Mouse (Mus musculus): ENCODE results near the gene Pcdh10. TPM values are rescaled to one million over a fixed set of nuclear protein-coding genes. Genes with fewer than 3 reads are reported as not detected.
A peak's percentile ranks its signal among the peaks of the same experiment; 100 is the strongest.

The Pcdh10 gene
- polyA plus RNA-seq, 1 experiment, result not detected

- Histone ChIP-seq H3K9me3 (replicated peaks; ENCODE audit: control insufficient read depth, insufficient read depth, low read length, poor library complexity, severe bottlenecking) (no peaks in the 10 kb centered on the region), H3K4me3 (ENCODE audit: low read depth, low read length) (peak overlapping the region; percentile 61), H3K36me3 (ENCODE audit: control insufficient read depth, insufficient read depth, low read length, poor library complexity, severe bottlenecking) (no peaks in the 10 kb centered on the region), H3K27me3 (ENCODE audit: control insufficient read depth, insufficient read depth, low read length, poor library complexity, severe bottlenecking) (peaks cover 26% of the 10 kb centered on the region), H3K27ac (ENCODE audit: insufficient read depth, low read length) (no peak overlapping the region), H3K4me1 (ENCODE audit: control insufficient read depth, insufficient read depth, low read length) (no peaks in the 10 kb centered on the region), H3K9ac (ENCODE audit: low read depth, poor library complexity, severe bottlenecking) (no peak overlapping the region)
- no peak for TF ChIP-seq CTCF (IDR thresholded peaks at IDR 0.05; ENCODE audit: low read depth, low read length)
- no peak for TF ChIP-seq EP300 (IDR thresholded peaks at IDR 0.05; ENCODE audit: insufficient read depth, low read depth, low read length)
- TF ChIP-seq POLR2A (IDR thresholded peaks at IDR 0.05; ENCODE audit: insufficient read depth, low read length), result no peak
These were observed 703 bp upstream of the Pcdh10 start for GRCm38 (mm10) chr3:45377391-45377998.

- Histone ChIP-seq H3K9ac (ENCODE audit: low read depth, poor library complexity, severe bottlenecking) (no peak overlapping the region), H3K27me3 (ENCODE audit: control insufficient read depth, insufficient read depth, low read length, poor library complexity, severe bottlenecking) (peaks cover 26% of the 10 kb centered on the region)
- TF ChIP-seq EP300 (IDR thresholded peaks at IDR 0.05; ENCODE audit: insufficient read depth, low read depth, low read length) (no peak), POLR2A (IDR thresholded peaks at IDR 0.05; ENCODE audit: insufficient read depth, low read length) (no peak), CTCF (IDR thresholded peaks at IDR 0.05; ENCODE audit: low read depth, low read length) (no peak)
These were observed 1.4 kb downstream of the Pcdh10 start for GRCm38 (mm10) chr3:45379541-45379971.

GRCm38 (mm10) chr3:45379972-45380761 lies 2.0 kb downstream of the Pcdh10 start:
- no peak overlapping the region for H3K9ac ChIP-seq (ENCODE audit: low read depth, poor library complexity, severe bottlenecking)
- H3K4me1 ChIP-seq (ENCODE audit: control insufficient read depth, insufficient read depth, low read length), result no peaks in the 10 kb centered on the region
- no peak for TF ChIP-seq EP300 (IDR thresholded peaks at IDR 0.05; ENCODE audit: insufficient read depth, low read depth, low read length)
- no peak for TF ChIP-seq CTCF (IDR thresholded peaks at IDR 0.05; ENCODE audit: low read depth, low read length)
- TF ChIP-seq POLR2A (IDR thresholded peaks at IDR 0.05; ENCODE audit: insufficient read depth, low read length), result no peak
- H3K27ac ChIP-seq (ENCODE audit: insufficient read depth, low read length), result no peak overlapping the region
- H3K9me3 ChIP-seq (replicated peaks; ENCODE audit: control insufficient read depth, insufficient read depth, low read length, poor library complexity, severe bottlenecking), result no peaks in the 10 kb centered on the region
- H3K36me3 ChIP-seq (ENCODE audit: control insufficient read depth, insufficient read depth, low read length, poor library complexity, severe bottlenecking), result no peaks in the 10 kb centered on the region
- H3K4me3 ChIP-seq (ENCODE audit: low read depth, low read length), result peak overlapping the region; percentile 68
- peaks cover 26% of the 10 kb centered on the region for H3K27me3 ChIP-seq (ENCODE audit: control insufficient read depth, insufficient read depth, low read length, poor library complexity, severe bottlenecking)

More at GRCm38 (mm10) chr3:45379541-45379971, 1.4 kb downstream of the Pcdh10 start:
- H3K4me3 ChIP-seq (ENCODE audit: low read depth, low read length), result peak overlapping the region; percentile 68
- H3K27ac ChIP-seq (ENCODE audit: insufficient read depth, low read length), result no peak overlapping the region
- no peaks in the 10 kb centered on the region for H3K36me3 ChIP-seq (ENCODE audit: control insufficient read depth, insufficient read depth, low read length, poor library complexity, severe bottlenecking)
- no peaks in the 10 kb centered on the region for H3K4me1 ChIP-seq (ENCODE audit: control insufficient read depth, insufficient read depth, low read length)
- H3K9me3 ChIP-seq (replicated peaks; ENCODE audit: control insufficient read depth, insufficient read depth, low read length, poor library complexity, severe bottlenecking), result no peaks in the 10 kb centered on the region

- Histone ChIP-seq H3K36me3 (ENCODE audit: control insufficient read depth, insufficient read depth, low read length, poor library complexity, severe bottlenecking) (no peaks in the 10 kb centered on the region), H3K4me1 (ENCODE audit: control insufficient read depth, insufficient read depth, low read length) (no peaks in the 10 kb centered on the region), H3K9ac (ENCODE audit: low read depth, poor library complexity, severe bottlenecking) (no peak overlapping the region), H3K4me3 (ENCODE audit: low read depth, low read length) (peak overlapping the region; percentile 68), H3K27ac (ENCODE audit: insufficient read depth, low read length) (no peak overlapping the region), H3K9me3 (replicated peaks; ENCODE audit: control insufficient read depth, insufficient read depth, low read length, poor library complexity, severe bottlenecking) (no peaks in the 10 kb centered on the region), H3K27me3 (ENCODE audit: control insufficient read depth, insufficient read depth, low read length, poor library complexity, severe bottlenecking) (peaks cover 26% of the 10 kb centered on the region)
- TF ChIP-seq EP300 (IDR thresholded peaks at IDR 0.05; ENCODE audit: insufficient read depth, low read depth, low read length), result no peak
- no peak for TF ChIP-seq CTCF (IDR thresholded peaks at IDR 0.05; ENCODE audit: low read depth, low read length)
- no peak for TF ChIP-seq POLR2A (IDR thresholded peaks at IDR 0.05; ENCODE audit: insufficient read depth, low read length)
These were observed 2.9 kb downstream of the Pcdh10 start for GRCm38 (mm10) chr3:45380811-45381761.

DNA sequence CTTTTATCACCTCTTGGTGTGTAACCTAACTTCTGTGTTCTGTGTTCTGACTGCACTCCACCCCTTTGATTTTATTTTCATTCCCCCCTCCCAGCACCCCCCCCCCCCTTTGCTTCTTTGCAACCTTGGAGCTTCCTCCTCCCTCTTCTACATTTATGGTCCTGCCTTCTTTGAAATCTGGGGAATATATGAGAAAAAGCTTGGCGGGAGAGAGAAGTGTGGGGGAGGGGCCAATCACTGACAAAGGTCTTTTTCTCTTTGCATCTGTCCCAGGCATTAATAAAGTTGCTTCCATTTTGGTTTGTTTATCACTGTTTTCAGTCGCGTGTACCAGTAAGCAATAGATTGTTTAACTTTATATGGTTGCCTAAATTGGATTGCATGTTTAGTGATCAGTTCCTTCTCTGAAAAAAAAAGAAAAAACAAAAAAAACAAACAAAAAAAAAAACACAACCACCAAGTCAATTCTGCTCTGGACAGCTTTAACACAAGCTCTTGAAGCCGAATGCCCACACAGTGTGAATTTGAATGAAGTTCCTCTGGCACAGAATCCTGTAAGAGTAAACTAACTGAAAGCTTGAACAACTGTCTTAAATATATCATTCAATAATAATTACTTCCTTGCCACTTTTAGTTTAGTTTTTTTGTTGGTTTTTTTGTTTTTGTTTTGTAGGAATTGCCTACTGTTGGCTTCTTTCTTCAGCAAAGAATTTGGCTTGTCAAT lies 4.0 kb downstream of the Pcdh10 start:
- no peak overlapping the region for H3K9ac ChIP-seq (ENCODE audit: low read depth, poor library complexity, severe bottlenecking)
- H3K27ac ChIP-seq (ENCODE audit: insufficient read depth, low read length), result no peak overlapping the region
- no peaks in the 10 kb centered on the region for H3K4me1 ChIP-seq (ENCODE audit: control insufficient read depth, insufficient read depth, low read length)
- H3K4me3 ChIP-seq (ENCODE audit: low read depth, low read length), result no peak overlapping the region
- no peaks in the 10 kb centered on the region for H3K9me3 ChIP-seq (replicated peaks; ENCODE audit: control insufficient read depth, insufficient read depth, low read length, poor library complexity, severe bottlenecking)
- H3K36me3 ChIP-seq (ENCODE audit: control insufficient read depth, insufficient read depth, low read length, poor library complexity, severe bottlenecking), result no peaks in the 10 kb centered on the region
- peaks cover 17% of the 10 kb centered on the region for H3K27me3 ChIP-seq (ENCODE audit: control insufficient read depth, insufficient read depth, low read length, poor library complexity, severe bottlenecking)
- TF ChIP-seq CTCF (IDR thresholded peaks at IDR 0.05; ENCODE audit: low read depth, low read length), result no peak
- no peak for TF ChIP-seq EP300 (IDR thresholded peaks at IDR 0.05; ENCODE audit: insufficient read depth, low read depth, low read length)
- no peak for TF ChIP-seq POLR2A (IDR thresholded peaks at IDR 0.05; ENCODE audit: insufficient read depth, low read length)

Data from ES-Bruce4 (cell line).